Mouse (Mus musculus): Measurements from ENCODE around the gene Eif4enif1.

DNA sequence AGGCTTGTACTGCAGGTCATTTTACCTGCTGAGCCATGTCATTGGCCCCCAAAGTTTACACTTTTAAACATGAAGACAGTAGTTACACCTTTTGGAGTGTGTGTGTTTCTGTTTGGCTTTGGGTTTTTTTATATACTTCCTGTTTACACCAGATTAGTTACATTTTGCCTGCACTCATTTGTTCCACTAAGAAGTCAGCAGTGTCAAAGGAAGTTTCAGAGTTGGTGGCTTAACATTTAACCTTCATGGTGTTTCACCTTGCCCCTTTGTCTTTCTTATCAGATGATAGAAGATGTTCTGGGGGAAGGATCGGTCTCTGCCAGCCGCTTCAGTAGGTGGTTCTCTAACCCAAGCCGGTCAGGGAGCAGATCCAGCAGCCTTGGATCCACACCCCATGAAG is 24.9 kb downstream of the Eif4enif1 start:
- TF ChIP-seq EP300 (IDR thresholded peaks at IDR 0.05; ENCODE audit: low read depth) (no peak), CTCF (IDR thresholded peaks at IDR 0.05; ENCODE audit: low read depth) (no peak)
